Mouse (Mus musculus) heart, postnatal 0 days (tissue): ENCODE results near the gene Tmem127. TPM values are rescaled to one million over a fixed set of nuclear protein-coding genes. Genes with fewer than 3 reads are reported as not detected.
A peak's percentile ranks its signal among the peaks of the same experiment; 100 is the strongest.

ENCODE experiments used
- ATAC-seq: fragments of 200-750 bp; cut with Nextera tagmentation; 2 replicates; pipeline ENCODE4 v1.8.0; 2017; ENCODE audit warnings: low read depth, moderate number of reproducible peaks, moderate library complexity; ENCODE audit not compliant: insufficient read depth
- DNase-seq: peaks from one replicate; pipeline ENCODE4 v3.0.0-alpha.2; 2016; ENCODE audit warnings: low spot score
- H3K27ac ChIP-seq: fragments of 300-500 bp; sonication (generic); 2 replicates; pipeline ENCODE4 v1.5.1; 2014; ENCODE audit warnings: low read depth, mild to moderate bottlenecking
- H3K27me3 ChIP-seq: fragments of 300-500 bp; sonication (generic); 2 replicates; pipeline ENCODE4 v1.6.1; 2014; ENCODE audit warnings: low read length, mixed read lengths; ENCODE audit not compliant: control insufficient read depth, insufficient read depth
- H3K36me3 ChIP-seq: fragments of 300-500 bp; sonication (generic); replicated peaks from 2 replicates; pipeline ENCODE4 v1.6.1; 2014; ENCODE audit warnings: low read length, mixed read lengths; ENCODE audit not compliant: control insufficient read depth, insufficient read depth
- H3K4me1 ChIP-seq: fragments of 300-500 bp; sonication (generic); 2 replicates; pipeline ENCODE4 v1.6.1; 2014; ENCODE audit warnings: antibody characterized with exemption; ENCODE audit not compliant: control insufficient read depth, insufficient read depth
- H3K4me2 ChIP-seq: fragments of 300-500 bp; sonication (generic); 2 replicates; pipeline ENCODE4 v1.6.1; 2014; ENCODE audit warnings: low read depth, mild to moderate bottlenecking, low read length, moderate library complexity
- H3K4me3 ChIP-seq: fragments of 300-500 bp; sonication (generic); 2 replicates; pipeline ENCODE4 v1.5.1; 2014; ENCODE audit warnings: low read depth, low read length
- H3K9ac ChIP-seq: fragments of 300-500 bp; sonication (generic); replicated peaks from 2 replicates; pipeline ENCODE4 v1.6.1; 2014; ENCODE audit warnings: low read depth, low read length, mixed read lengths
- H3K9me3 ChIP-seq: fragments of 300-500 bp; sonication (generic); replicated peaks from 2 replicates; pipeline ENCODE4 v1.6.1; 2016; ENCODE audit warnings: low read length; ENCODE audit not compliant: control insufficient read depth
- CTCF ChIP-seq: IDR thresholded peaks from 2 replicates; pipeline ENCODE4 v1.5.1; 2016; ENCODE audit warnings: antibody characterized with exemption, control low read depth, low read depth
- EP300 ChIP-seq: IDR thresholded peaks from 2 replicates; pipeline ENCODE4 v1.6.1; 2016; ENCODE audit warnings: antibody characterized with exemption, low read depth
- WGBS: fragments of 180-500 bp; shearing (Covaris S2); extraction: QIAGEN DNeasy Blood & Tissue Kit; methylation state at CpG from one replicate; pipeline ENCODE4 v1.1.7; 2014; 5-methylcytosine and 5-hydroxymethylcytosine counted together
- polyA plus RNA-seq: library from polyadenylated mRNA; unstranded; fragments of >200 nt; fragmentation: Nextera tagmentation; extraction: Ambion mirVana; gene quantifications from 2 replicates; pipeline ENCODE4 v1.2.1, GENCODE M21; 2015
- total RNA-seq: library from RNA; depleted of rRNA; stranded (reverse); fragments of >200 nt; gene quantifications from 2 replicates; pipeline ENCODE4 v1.2.3, GENCODE M21; 2014; ENCODE audit warnings: low replicate concordance

The Tmem127 gene
- total and polyA plus RNA-seq, 2 experiments from 2014 or later, result 22.1 to 75.3 TPM

- Histone ChIP-seq H3K4me3 (no peak overlapping the region), H3K4me2 (no peak overlapping the region), H3K4me1 (peaks cover 26% of the 10 kb centered on the region), H3K27ac (no peak overlapping the region), H3K9ac (no peak overlapping the region), H3K9me3 (no peaks in the 10 kb centered on the region), H3K36me3 (peaks cover 39% of the 10 kb centered on the region), H3K27me3 (no peaks in the 10 kb centered on the region)
- ATAC-seq (no peak), DNase-seq (no peak)
- 72% methylated on average over 3 of the region's 3 CpGs for WGBS
- no peak for TF ChIP-seq EP300
- TF ChIP-seq CTCF, result no peak
These were observed 7.0 kb downstream of the Tmem127 start for GRCm38 (mm10) chr2:127254604-127255134.

DNA sequence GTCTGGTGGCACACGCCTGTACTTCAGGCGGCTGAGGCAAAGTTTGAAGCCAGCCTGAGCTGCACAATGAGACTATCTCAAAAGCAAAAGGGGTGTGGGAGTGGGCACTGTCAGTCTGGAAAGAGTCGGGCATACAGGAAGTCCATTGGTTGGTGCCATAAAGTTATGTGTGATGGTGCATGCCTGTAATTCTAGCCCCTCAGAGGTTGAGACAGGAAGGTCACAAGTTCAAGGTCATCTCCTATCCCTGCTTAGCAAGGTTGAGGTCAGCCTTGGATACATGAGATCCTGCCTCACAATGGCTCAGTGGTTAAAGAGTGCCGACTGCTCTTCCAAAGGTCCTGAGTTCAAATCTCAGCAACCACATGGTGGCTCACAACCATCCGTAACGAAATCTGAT lies 7.6 kb downstream of the Tmem127 start:
- Histone ChIP-seq H3K9me3 (no peaks in the 10 kb centered on the region), H3K27me3 (no peaks in the 10 kb centered on the region), H3K4me2 (no peak overlapping the region), H3K9ac (no peak overlapping the region), H3K4me3 (no peak overlapping the region), H3K36me3 (peaks cover 44% of the 10 kb centered on the region), H3K27ac (no peak overlapping the region), H3K4me1 (peaks cover 27% of the 10 kb centered on the region)
- 77% methylated on average over 6 of the region's 6 CpGs for WGBS
- no peak for TF ChIP-seq EP300
- TF ChIP-seq CTCF, result no peak
- ATAC-seq (no peak), DNase-seq (no peak)

DNA sequence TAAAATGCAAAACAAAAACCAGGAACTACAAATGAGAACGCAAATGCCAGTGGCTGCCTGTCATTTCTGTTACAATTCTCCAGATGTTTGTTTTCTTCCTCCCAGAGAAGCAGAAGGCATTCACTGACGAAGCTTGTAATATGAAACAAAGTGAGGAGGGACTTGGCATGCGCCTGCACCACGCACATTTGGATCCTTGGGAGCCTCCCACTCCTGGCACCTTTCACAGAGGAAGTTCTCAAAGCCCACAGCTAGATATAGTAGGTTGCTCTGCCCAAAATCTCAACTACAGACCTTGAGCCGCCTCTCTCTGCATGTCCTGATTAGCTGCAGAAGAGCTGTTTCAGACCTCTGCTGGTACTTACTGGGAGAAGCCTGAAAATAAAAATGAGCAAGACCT lies 11.6 kb downstream of the Tmem127 start:
- ATAC-seq, result no peak
- Histone ChIP-seq H3K4me3 (no peak overlapping the region), H3K4me1 (peaks cover 8% of the 10 kb centered on the region; the same call in 1 of the 2 replicates), H3K27me3 (no peaks in the 10 kb centered on the region), H3K9me3 (no peaks in the 10 kb centered on the region), H3K36me3 (peaks cover 44% of the 10 kb centered on the region), H3K27ac (0 out of 2 replicates have a peak overlapping the region, but pooled peaks have one; percentile 11), H3K4me2 (no peak overlapping the region), H3K9ac (no peak overlapping the region)
- 63% methylated on average over 5 of the region's 5 CpGs for WGBS
- no peak for DNase-seq
- no peak for TF ChIP-seq EP300
- no peak for TF ChIP-seq CTCF

- ATAC-seq (no peak), DNase-seq (no peak)
- no peak for TF ChIP-seq CTCF
- no peak for TF ChIP-seq EP300
- Histone ChIP-seq H3K4me3 (no peak overlapping the region), H3K27ac (no peak overlapping the region), H3K4me2 (no peak overlapping the region), H3K9ac (no peak overlapping the region), H3K27me3 (no peaks in the 10 kb centered on the region), H3K9me3 (no peaks in the 10 kb centered on the region), H3K4me1 (peaks cover 8% of the 10 kb centered on the region; the same call in 1 of the 2 replicates), H3K36me3 (peaks cover 26% of the 10 kb centered on the region)
These were observed 14.8 kb downstream of the Tmem127 start for GRCm38 (mm10) chr2:127262480-127262879.

DNA sequence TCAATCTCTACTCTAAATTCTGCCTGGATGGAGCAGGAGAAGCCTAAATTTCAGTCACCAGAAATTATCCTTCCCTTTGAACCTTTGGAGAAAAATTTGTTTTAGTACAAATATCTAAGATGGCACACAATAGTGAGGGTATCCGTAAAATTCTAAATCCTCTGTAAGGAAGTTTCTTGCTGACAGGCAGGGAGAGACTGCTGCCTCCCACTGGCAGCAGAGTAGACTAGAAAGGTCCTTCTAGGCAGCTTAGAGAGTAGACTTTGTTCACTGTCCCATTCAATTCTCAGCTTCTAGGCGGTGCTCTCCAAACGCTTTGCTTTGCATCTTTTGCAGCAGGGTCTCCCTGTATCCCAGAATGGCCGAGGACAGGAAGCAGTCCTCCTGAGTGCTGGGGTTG lies 20.1 kb downstream of the Tmem127 start:
- no peak overlapping the region for H3K4me2 ChIP-seq
- no peaks in the 10 kb centered on the region for H3K27me3 ChIP-seq
- H3K27ac ChIP-seq, result no peak overlapping the region
- TF ChIP-seq EP300, result no peak
- TF ChIP-seq CTCF, result peak; percentile 34
- peaks cover 4% of the 10 kb centered on the region; the same call in 1 of the 2 replicates for H3K36me3 ChIP-seq
- no peak for DNase-seq
- H3K9ac ChIP-seq, result no peak overlapping the region
- H3K4me3 ChIP-seq, result no peak overlapping the region
- H3K4me1 ChIP-seq, result peaks cover 9% of the 10 kb centered on the region
- no peak for ATAC-seq
- no peaks in the 10 kb centered on the region for H3K9me3 ChIP-seq
- 50% methylated on average over 4 of the region's 4 CpGs for WGBS
